1 mouse cellular context compared by ENCODE assay signal in the genomic region with DNA sequence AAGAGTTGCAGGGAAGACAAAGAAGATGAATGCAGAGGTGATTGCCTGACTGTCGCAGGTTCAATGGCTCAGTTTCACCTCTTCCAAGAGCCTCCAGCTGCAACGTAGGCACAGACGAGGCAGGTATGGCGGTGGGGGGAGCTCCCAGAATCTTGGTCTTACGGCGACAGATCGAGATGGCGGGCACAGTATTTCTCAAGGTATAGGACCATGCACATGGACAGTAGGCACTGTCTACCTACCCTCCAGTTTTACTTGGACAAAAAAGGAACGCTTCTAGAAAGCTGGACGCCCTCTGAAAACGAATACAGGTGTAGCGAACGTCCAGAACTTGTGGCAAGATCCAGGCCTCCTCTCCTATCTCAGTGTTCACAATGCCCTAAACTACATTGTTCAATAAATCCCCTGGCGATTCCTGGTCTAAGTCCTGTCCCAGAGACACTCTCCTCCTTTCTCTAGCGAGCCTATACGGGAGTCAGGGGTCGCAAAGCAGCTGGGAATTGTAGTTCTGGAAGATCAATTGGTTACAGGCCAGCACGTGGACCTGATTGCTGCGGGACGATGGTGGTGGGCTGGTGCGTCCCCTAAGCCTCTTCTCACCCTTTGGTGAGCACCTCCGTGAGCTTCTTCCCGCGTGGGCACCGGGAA.
A peak's percentile ranks its signal among the peaks of the same experiment; 100 is the strongest.
TF ChIP-seq lines count a peak whose summit lies in the region.

No protein-coding gene starts in this region.

TF ChIP-seq in CH12.LX, 34 proteins besides CTCF, POLR2A, EP300 and RAD21 (continued from another document):
- no peak for TF ChIP-seq JUN (IDR thresholded peaks at IDR 0.05; ENCODE audit: insufficient read depth, low read depth, low read length)
- no peak for TF ChIP-seq E2F4 (IDR thresholded peaks at IDR 0.05; ENCODE audit: insufficient replicate concordance, low read depth, low read length)
- no peak for TF ChIP-seq JUND (conservative IDR thresholded peaks at IDR 0.05; ENCODE audit: low read depth, low read length)
- peak; percentile 96; the same call in 1 of the 2 replicates for TF ChIP-seq MXI1 (IDR thresholded peaks at IDR 0.05; ENCODE audit: low read depth, low read length)
- TF ChIP-seq SMC3 (IDR thresholded peaks at IDR 0.05; ENCODE audit: low read depth, low read length) = no peak
